Mouse (Mus musculus) embryonic fibroblast, embryonic 13.5 days (primary cell): ENCODE measurements at regions not wholly inside any gene's neighbourhood (a gene's known extent, or its start where the extent isn't known, plus 50 kb on each side); places are given as distances from the start of the nearest gene placed in this dataset.

ENCODE experiments used
- CTCF ChIP-seq: IDR thresholded peaks from 2 replicates; pipeline ENCODE4 v1.5.1; 2011; ENCODE audit warnings: mild to moderate bottlenecking, control low read depth, low read length, moderate library complexity, borderline replicate concordance; ENCODE audit not compliant: insufficient read depth
- POLR2A ChIP-seq: IDR thresholded peaks from 2 replicates; pipeline ENCODE4 v1.6.1; 2011; ENCODE audit warnings: low read depth, mild to moderate bottlenecking, control low read depth, low read length, moderate library complexity

DNA sequence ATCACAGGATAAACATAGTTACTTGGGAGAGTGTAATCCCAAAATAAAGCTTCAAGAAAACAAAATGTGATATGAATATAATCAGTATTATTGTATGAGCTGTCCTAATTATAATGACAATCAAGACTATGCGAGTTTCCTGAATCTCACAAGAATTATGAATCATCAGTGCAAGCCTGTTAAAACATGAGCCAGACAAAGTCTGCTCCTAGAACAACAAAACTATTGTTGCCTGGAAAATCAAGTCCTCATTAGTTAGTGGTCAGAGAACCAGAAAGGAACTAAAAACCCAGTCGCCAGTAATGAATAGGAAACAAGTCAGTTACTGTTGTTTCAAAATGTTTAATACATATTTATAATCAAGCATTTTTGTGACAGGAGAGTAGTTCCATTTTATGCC is 841.0 kb downstream of the Epha7 start:
- no peak for TF ChIP-seq POLR2A
- TF ChIP-seq CTCF: no peak
